Mouse (Mus musculus) limb, embryonic 10.5 days (tissue): ENCODE results near the gene Nxnl1. TPM values are rescaled to one million over a fixed set of nuclear protein-coding genes. Genes with fewer than 3 reads are reported as not detected.

Source experiments
- DNase-seq: peaks from one replicate; pipeline ENCODE4 v3.0.0-alpha.2; 2017; ENCODE audit warnings: low spot score
- H3K27ac ChIP-seq: fragments of 300-500 bp; sonication (generic); 2 replicates; pipeline ENCODE4 v1.5.1; 2016; ENCODE audit warnings: mild to moderate bottlenecking
- H3K27me3 ChIP-seq: fragments of 300-500 bp; sonication (generic); 2 replicates; pipeline ENCODE4 v1.6.1; 2016; ENCODE audit warnings: low read depth, mild to moderate bottlenecking; ENCODE audit not compliant: poor library complexity, severe bottlenecking
- H3K36me3 ChIP-seq: fragments of 300-500 bp; sonication (generic); 2 replicates; pipeline ENCODE4 v1.6.1; 2016; ENCODE audit warnings: mild to moderate bottlenecking, moderate library complexity
- H3K4me1 ChIP-seq: fragments of 300-500 bp; sonication (generic); 2 replicates; pipeline ENCODE4 v1.6.1; 2016
- H3K4me3 ChIP-seq: fragments of 300-500 bp; sonication (generic); 2 replicates; pipeline ENCODE4 v1.5.1; 2016; ENCODE audit warnings: mild to moderate bottlenecking, moderate library complexity
- H3K9me3 ChIP-seq: fragments of 300-500 bp; sonication (generic); replicated peaks from 2 replicates; pipeline ENCODE4 v1.6.1; 2016; ENCODE audit warnings: mild to moderate bottlenecking
- WGBS: fragments of 180-500 bp; shearing (Covaris S2); methylation state at CpG from one replicate; pipeline ENCODE4 v1.1.7; 2016; 5-methylcytosine and 5-hydroxymethylcytosine counted together
- polyA plus RNA-seq: library from polyadenylated mRNA; unstranded; fragments of >200 nt; fragmentation: Nextera tagmentation; extraction: Ambion mirVana; gene quantifications from 2 replicates; pipeline ENCODE4 v1.2.1, GENCODE M21; 2016

The Nxnl1 gene
- polyA plus RNA-seq, 1 experiment from 2014 or later, result not detected

GRCm38 (mm10) chr8:71515043-71515442 is 51.4 kb downstream of the Nxnl1 start:
- H3K27me3 ChIP-seq, result peaks cover 17% of the 10 kb centered on the region
- H3K9me3 ChIP-seq, result no peaks in the 10 kb centered on the region
- no peak overlapping the region for H3K4me3 ChIP-seq
- no peaks in the 10 kb centered on the region for H3K36me3 ChIP-seq
- DNase-seq, result no peak
- H3K27ac ChIP-seq, result no peak overlapping the region
- 75% methylated on average over 5 of the region's 5 CpGs for WGBS
- peaks cover 21% of the 10 kb centered on the region for H3K4me1 ChIP-seq

DNA sequence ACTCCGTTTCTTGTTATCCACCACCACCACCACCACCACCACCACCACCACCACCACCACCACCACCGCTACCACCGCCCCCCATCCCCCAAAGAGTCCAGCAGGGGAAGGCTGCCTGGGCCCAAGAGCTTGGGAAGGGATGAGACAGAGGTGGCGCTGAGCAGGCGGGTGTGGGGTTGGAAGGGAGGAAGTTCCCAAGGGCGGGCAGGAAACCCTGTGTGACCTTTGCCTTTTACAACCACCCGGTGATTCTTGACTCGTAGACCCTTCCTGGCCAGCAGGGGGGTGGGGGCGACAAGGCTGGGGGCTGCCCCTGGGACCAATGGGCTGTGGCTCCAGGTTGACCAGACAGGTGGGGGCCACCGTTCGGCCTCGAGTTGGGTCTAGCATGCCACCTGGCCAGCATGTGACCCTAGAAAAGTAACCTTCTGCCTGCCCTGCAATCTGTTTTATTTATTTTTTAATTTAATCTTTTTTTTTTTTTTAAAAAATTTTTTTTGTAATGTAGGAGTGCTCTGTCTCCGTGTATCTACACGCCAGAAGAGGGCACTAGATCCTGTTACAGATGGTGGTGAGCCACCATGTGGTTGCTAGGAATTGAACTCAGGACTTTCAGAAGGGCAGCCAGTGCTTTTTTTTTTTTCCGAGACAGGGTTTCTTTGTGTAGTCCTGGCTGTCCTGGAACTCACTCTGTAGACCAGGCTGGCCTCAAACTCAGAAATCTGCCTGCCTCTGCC is 53.2 kb downstream of the Nxnl1 start:
- Histone ChIP-seq H3K27me3 (peaks cover 35% of the 10 kb centered on the region), H3K4me1 (peaks cover 35% of the 10 kb centered on the region), H3K4me3 (no peak overlapping the region), H3K27ac (0 out of 2 replicates have a peak overlapping the region, but pooled peaks have one; percentile 42), H3K9me3 (no peaks in the 10 kb centered on the region), H3K36me3 (no peaks in the 10 kb centered on the region)
- WGBS, result 73% methylated on average over 15 of the region's 15 CpGs
- no peak for DNase-seq

GRCm38 (mm10) chr8:71511644-71512043 is 54.8 kb downstream of the Nxnl1 start, which contains the start of gene Plvap:
Plvap (minus strand) TSS chr8:71511752.
- Histone ChIP-seq H3K4me1 (peaks cover 42% of the 10 kb centered on the region), H3K27ac (peak within 1 kb of the TSS; percentile 42; the same call in 1 of the 2 replicates), H3K36me3 (no peaks in the 10 kb centered on the region), H3K9me3 (no peaks in the 10 kb centered on the region), H3K27me3 (peaks cover 51% of the 10 kb centered on the region), H3K4me3 (peak within 1 kb of the TSS; percentile 29)
- WGBS, result 51% methylated on average over 14 of the region's 14 CpGs
- DNase-seq, result no peak

Other genes with a start within 250 kb of the Nxnl1 start
- gene Use1, start 199.8 kb downstream of the Nxnl1 start, polyA plus RNA-seq, result 92.4 and 95.0 TPM in 2 replicates
- 4.3 and 5.4 TPM in 2 replicates for gene Ocel1, start 195.3 kb downstream of the Nxnl1 start, polyA plus RNA-seq
- 77.4 and 87.2 TPM in 2 replicates for gene Nr2f6, start 184.6 kb downstream of the Nxnl1 start, polyA plus RNA-seq
- gene Ushbp1, start 170.8 kb downstream of the Nxnl1 start, polyA plus RNA-seq, result 6.6 and 6.9 TPM in 2 replicates
- gene Babam1, start 169.7 kb downstream of the Nxnl1 start, polyA plus RNA-seq, result 123 and 131 TPM in 2 replicates
- gene Ankle1, start 160.6 kb downstream of the Nxnl1 start, polyA plus RNA-seq, result 34.2 and 38.4 TPM in 2 replicates
- 61.5 and 75.1 TPM in 2 replicates for gene Abhd8, start 102.9 kb downstream of the Nxnl1 start, polyA plus RNA-seq
- 231 and 263 TPM in 2 replicates for gene Mrpl34, start 101.6 kb downstream of the Nxnl1 start, polyA plus RNA-seq
- gene Dda1, start 97.4 kb downstream of the Nxnl1 start, polyA plus RNA-seq, result 130 and 138 TPM in 2 replicates
- 2.7 and 3.5 TPM in 2 replicates for gene Ano8, start 80.6 kb downstream of the Nxnl1 start, polyA plus RNA-seq
- gene Gtpbp3, start 78.5 kb downstream of the Nxnl1 start, polyA plus RNA-seq, result 26.8 and 28.2 TPM in 2 replicates
- 74.6 and 77.7 TPM in 2 replicates for gene Plvap, start 54.8 kb downstream of the Nxnl1 start, polyA plus RNA-seq
- gene Ccdc194, start 40.9 kb downstream of the Nxnl1 start, polyA plus RNA-seq, result 0.65 and 0.78 TPM in 2 replicates
- 5.6 TPM in 2 replicates for gene Bst2, start 29.1 kb downstream of the Nxnl1 start, polyA plus RNA-seq
- 76.2 and 77.5 TPM in 2 replicates for gene Mvb12a, start 23.7 kb downstream of the Nxnl1 start, polyA plus RNA-seq
- 0.29 and 0.45 TPM in 2 replicates for gene Tmem221, start 7.7 kb downstream of the Nxnl1 start, polyA plus RNA-seq
- 21.3 and 28.8 TPM in 2 replicates for gene Slc27a1, start 2.3 kb upstream of the Nxnl1 start, polyA plus RNA-seq
- 241 and 263 TPM in 2 replicates for gene Pgls, start 25.6 kb upstream of the Nxnl1 start, polyA plus RNA-seq
- 2.8 and 4.0 TPM in 2 replicates for gene Fam129c, start 31.0 kb upstream of the Nxnl1 start, polyA plus RNA-seq
- 49.0 and 53.6 TPM in 2 replicates for gene Colgalt1, start 44.4 kb upstream of the Nxnl1 start, polyA plus RNA-seq
- gene Unc13a, start 105.2 kb upstream of the Nxnl1 start, polyA plus RNA-seq, result 0.40 and 0.51 TPM in 2 replicates
- 3.7 and 4.6 TPM in 2 replicates for gene Jak3, start 109.7 kb upstream of the Nxnl1 start, polyA plus RNA-seq
- 0.53 and 0.76 TPM in 2 replicates for gene Insl3, start 122.6 kb upstream of the Nxnl1 start, polyA plus RNA-seq
- 0.67 and 1.2 TPM in 2 replicates for gene B3gnt3, start 135.2 kb upstream of the Nxnl1 start, polyA plus RNA-seq
- gene Fcho1, start 159.1 kb upstream of the Nxnl1 start, polyA plus RNA-seq, result 2.2 and 4.3 TPM in 2 replicates